Mouse (Mus musculus): Measurements from ENCODE around the gene Milr1.
"Not testable (repeated sequence)": the region's sequence is repeated elsewhere in the genome, so short reads cannot be mapped to it uniquely, and the experiment has no call there.

The Milr1 gene

GRCm38 (mm10) chr11:106795679-106796078, 44.7 kb downstream of the Milr1 start:
- no peak for DNase-seq (ENCODE audit: low read depth in 1 of 2, low spot score in 2 of 2)

- DNase-seq (ENCODE audit: low read depth in 1 of 2, low spot score in 2 of 2) = no peak
Observed at GRCm38 (mm10) chr11:106802069-106802627, 51.1 kb downstream of the Milr1 start.

- not testable (repeated sequence) for DNase-seq (ENCODE audit: low read depth in 1 of 2, low spot score in 2 of 2)
Observed at GRCm38 (mm10) chr11:106807442-106807841, 56.4 kb downstream of the Milr1 start.

DNA sequence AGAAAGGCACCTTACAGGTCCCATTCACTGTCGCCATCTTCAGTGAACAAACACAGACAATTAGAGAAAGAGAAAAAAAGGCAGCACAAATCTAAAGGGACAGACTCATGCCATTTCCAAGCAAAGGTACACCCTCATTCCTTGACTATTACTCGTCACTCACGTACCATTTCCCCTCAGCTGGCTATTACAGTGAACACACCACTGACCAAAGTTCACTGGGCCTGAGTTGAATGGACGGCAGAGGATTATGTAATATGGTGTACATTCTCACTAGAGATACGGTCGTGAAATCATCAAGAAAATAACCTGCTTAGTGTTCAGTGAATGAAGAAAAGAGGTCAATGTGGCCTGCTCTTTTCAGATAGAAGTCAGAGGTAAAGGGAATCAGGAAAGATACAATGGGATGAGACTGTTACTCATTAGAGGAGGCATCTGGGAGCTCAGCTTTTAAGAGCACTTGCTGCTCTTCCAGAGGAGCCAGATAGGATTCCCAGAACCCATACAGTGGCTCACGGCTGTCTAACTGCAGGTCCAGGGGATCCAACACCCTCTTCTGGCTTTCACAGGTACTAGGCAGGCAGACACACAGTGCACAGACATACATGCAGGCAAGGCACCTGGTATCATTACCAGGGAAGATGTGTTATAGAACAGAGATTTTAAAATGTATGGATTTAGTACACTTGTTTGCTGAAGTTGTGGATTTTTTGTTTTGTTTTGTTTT, 61.5 kb downstream of the Milr1 start:
- no peak for DNase-seq (ENCODE audit: low read depth in 1 of 2, low spot score in 2 of 2)

DNA sequence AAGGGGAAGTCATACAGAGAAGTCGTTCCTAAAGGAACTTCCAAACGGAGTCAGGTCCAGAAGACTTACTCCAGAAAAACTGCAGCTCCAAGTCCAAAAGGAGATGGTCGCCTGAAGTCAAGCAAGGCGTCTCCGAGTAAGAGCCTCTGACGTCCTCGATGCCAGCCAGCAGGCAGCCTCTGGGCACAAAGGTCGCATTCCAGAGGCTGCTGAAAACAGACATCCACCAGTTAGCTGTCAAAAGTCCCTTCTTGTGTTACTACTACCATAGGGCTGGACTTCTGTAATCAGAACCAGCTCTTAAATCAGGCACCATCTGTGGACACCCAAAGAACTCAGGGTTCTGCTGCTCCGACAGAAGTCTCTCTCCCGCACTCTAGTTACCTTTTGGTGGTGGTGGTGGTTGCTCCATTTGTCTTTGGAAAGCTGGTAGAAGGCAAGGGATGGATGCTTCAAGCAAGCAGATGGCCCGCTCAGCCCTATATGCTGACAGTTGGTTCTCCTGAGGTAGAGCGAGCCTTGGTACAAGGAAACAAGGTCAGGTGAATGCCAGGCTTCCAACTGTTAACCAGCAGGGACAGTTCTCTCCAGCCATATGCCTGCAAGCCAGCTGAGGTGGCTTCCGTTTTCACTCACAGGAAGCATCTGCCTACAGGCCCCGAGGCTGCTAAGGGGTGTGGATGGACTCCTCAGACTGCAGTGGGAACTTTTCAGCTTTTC, 63.7 kb downstream of the Milr1 start:
- DNase-seq (ENCODE audit: low read depth in 1 of 2, low spot score in 2 of 2) = no peak

- DNase-seq (ENCODE audit: low read depth in 1 of 2, low spot score in 2 of 2) = no peak
Observed at GRCm38 (mm10) chr11:106815331-106815730, 64.3 kb downstream of the Milr1 start.

GRCm38 (mm10) chr11:106815761-106816160, 64.7 kb downstream of the Milr1 start:
- DNase-seq (ENCODE audit: low read depth in 1 of 2, low spot score in 2 of 2) = no peak

DNA sequence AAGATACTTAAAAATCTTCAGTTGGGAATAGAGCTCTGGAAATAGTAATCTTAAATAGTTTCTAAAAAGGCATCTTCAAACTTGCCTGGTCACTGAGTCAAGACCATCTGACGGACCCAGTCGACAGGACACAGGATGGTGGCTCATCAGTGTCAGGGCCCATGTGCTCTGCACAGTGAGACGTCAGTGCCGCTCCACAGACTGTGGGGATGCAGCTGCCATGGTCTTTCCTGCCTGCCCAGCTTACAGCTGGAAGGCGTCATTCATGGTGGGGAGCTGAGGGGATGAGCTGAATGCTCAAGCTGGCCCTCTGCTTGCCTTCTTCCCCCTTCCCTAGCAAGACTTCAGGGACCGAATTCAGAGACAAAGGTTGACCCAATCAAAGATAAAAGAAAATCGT, 65.3 kb downstream of the Milr1 start:
- no peak for DNase-seq (ENCODE audit: low read depth in 1 of 2, low spot score in 2 of 2)

DNA sequence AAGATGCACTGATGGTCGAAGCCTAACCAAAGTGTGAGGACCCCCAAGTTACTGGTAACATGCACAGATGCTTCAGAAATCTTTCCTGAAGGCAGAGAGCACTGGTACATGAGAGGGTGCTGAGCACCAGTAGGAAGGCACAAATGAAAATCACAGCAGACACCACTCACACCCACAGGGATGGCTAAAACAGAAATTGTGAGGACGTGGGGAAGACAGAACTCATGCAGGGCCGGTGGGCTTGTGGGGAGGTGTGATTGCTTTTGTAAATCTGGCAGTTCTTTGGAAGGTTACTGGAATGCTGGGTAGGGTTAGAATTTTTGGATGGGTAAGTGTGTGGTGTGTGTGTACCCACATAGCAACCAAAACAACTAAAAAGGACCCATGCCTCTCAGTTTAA, 66.1 kb downstream of the Milr1 start:
- no peak for DNase-seq (ENCODE audit: low read depth in 1 of 2, low spot score in 2 of 2)

DNA sequence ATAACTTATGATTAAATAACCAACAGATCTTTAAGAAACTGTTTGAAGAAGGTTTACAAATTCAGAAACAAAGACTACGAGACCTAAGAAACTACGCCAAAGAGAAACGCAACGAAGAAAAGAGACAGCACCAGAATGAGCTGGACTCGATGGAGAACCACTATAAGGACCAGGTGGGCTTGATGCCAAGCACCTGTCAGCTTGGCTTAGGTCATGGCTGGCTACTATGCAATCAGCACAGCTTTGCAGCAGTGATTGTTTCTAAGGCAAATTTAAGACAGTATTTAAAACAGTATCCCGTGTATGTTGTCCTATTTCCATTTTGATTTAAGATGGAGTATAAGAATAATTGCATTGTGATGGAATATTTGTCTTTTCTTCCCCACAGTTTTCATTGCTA, 66.8 kb downstream of the Milr1 start:
- no peak for DNase-seq (ENCODE audit: low read depth in 1 of 2, low spot score in 2 of 2)

DNA sequence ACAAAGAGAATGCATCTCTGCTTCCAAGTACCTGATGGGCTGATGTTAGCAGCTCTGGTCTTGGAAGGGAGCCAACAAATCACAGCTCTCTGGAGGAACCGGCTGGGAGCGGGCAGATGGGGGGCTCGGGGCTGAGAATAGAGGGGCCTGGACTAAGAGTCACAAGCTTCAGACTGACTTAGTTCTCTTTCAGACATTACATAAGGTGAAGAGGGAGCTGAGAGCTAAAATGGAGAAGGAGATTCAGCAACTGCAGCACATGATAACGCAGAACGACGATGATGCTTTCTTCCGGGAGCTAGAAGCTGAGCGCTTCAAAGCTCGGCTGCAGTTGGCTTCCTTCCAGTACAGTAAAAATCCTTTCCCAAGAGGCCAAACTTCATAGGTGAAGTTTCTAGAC, 67.3 kb downstream of the Milr1 start:
- DNase-seq (ENCODE audit: low read depth in 1 of 2, low spot score in 2 of 2) = no peak
